Mouse (Mus musculus) stomach, embryonic 15.5 days (tissue): ENCODE data around the gene Zbtb48. TPM values are rescaled to one million over a fixed set of nuclear protein-coding genes. Genes with fewer than 3 reads are reported as not detected.

Source experiments
- ATAC-seq: fragments of 200-750 bp; cut with Nextera tagmentation; 2 replicates; pipeline ENCODE4 v1.8.0; 2017; ENCODE audit warnings: low read depth, moderate number of reproducible peaks, moderate TSS enrichment; ENCODE audit not compliant: insufficient read depth, low FRiP score
- H3K27ac ChIP-seq: fragments of 300-500 bp; sonication (generic); 2 replicates; pipeline ENCODE4 v1.5.1; 2015; ENCODE audit warnings: mild to moderate bottlenecking, inconsistent platforms
- H3K27me3 ChIP-seq: fragments of 300-500 bp; sonication (generic); replicated peaks from 2 replicates; pipeline ENCODE4 v1.6.1; 2015; ENCODE audit warnings: inconsistent platforms
- H3K36me3 ChIP-seq: fragments of 300-500 bp; sonication (generic); 2 replicates; pipeline ENCODE4 v1.6.1; 2015; ENCODE audit warnings: inconsistent platforms
- H3K4me1 ChIP-seq: fragments of 300-500 bp; sonication (generic); 2 replicates; pipeline ENCODE4 v1.6.1; 2015; ENCODE audit warnings: inconsistent platforms
- H3K4me2 ChIP-seq: fragments of 300-500 bp; sonication (generic); 2 replicates; pipeline ENCODE4 v1.6.1; 2015; ENCODE audit warnings: mild to moderate bottlenecking, inconsistent platforms
- H3K4me3 ChIP-seq: fragments of 300-500 bp; sonication (generic); replicated peaks from 2 replicates; pipeline ENCODE4 v1.5.1; 2015; ENCODE audit warnings: inconsistent platforms
- H3K9ac ChIP-seq: fragments of 300-500 bp; sonication (generic); 2 replicates; pipeline ENCODE4 v1.6.1; 2015; ENCODE audit warnings: inconsistent platforms
- H3K9me3 ChIP-seq: fragments of 300-500 bp; sonication (generic); 2 replicates; pipeline ENCODE4 v1.6.1; 2016; ENCODE audit warnings: inconsistent platforms
- WGBS: fragments of 180-500 bp; shearing (Covaris S2); methylation state at CpG from one replicate; pipeline ENCODE4 v1.1.7; 2015; 5-methylcytosine and 5-hydroxymethylcytosine counted together
- polyA plus RNA-seq: library from polyadenylated mRNA; unstranded; fragments of >200 nt; fragmentation: Nextera tagmentation; extraction: Ambion mirVana; gene quantifications from 2 replicates; pipeline ENCODE4 v1.2.1, GENCODE M21; 2015

Zbtb48 gene
- polyA plus RNA-seq, 1 experiment from 2014 or later, result 16.8 TPM

- peak overlapping the region; percentile 94 for H3K27ac ChIP-seq
- peak overlapping the region; percentile 87 for H3K4me3 ChIP-seq
- H3K4me1 ChIP-seq, result peaks cover 41% of the 10 kb centered on the region
- H3K9me3 ChIP-seq, result no peaks in the 10 kb centered on the region
- under 1% methylated on average over 115 of the region's 115 CpGs for WGBS
- H3K9ac ChIP-seq, result peak overlapping the region; percentile 62
- H3K4me2 ChIP-seq, result peak overlapping the region; percentile 93
- no peaks in the 10 kb centered on the region for H3K27me3 ChIP-seq
- peaks cover 21% of the 10 kb centered on the region for H3K36me3 ChIP-seq
- peak; percentile 51 for ATAC-seq
These were observed 18.1 kb downstream of the Zbtb48 start for GRCm38 (mm10) chr4:152009076-152010051.

DNA sequence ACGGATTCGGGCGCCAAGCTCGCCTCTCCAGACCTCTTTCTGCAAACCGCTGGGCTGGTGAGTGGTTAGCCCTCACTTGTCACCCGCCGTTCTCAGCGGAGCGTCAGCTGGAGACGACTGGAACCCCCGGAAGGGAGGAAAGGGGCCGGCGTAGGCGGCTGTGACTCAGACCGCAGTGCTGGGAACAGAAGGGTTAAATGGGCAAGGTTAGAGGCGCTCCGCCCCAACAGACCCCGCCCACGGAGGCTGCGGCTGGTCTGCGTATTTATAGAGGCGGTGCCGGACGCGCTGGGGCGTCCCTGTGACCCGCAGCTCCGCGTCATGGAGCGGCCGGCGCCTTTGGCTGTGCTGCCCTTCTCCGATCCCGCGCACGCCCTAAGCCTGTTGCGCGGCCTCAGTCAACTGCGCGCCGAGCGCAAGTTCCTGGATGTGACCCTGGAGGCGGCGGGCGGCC is 18.8 kb downstream of the Zbtb48 start, which contains the start of gene Klhl21:
Klhl21 (plus strand) TSS at position 182 of the 454 bp plus-strand sequence.
- peaks cover 41% of the 10 kb centered on the region for H3K4me1 ChIP-seq
- H3K27ac ChIP-seq, result peak within 1 kb of the TSS; percentile 94
- H3K27me3 ChIP-seq, result no peaks in the 10 kb centered on the region
- peak; percentile 87 for ATAC-seq
- under 1% methylated on average over 45 of the region's 45 CpGs for WGBS
- no peaks in the 10 kb centered on the region for H3K9me3 ChIP-seq
- H3K4me3 ChIP-seq, result peak within 1 kb of the TSS; percentile 87
- H3K36me3 ChIP-seq, result peaks cover 15% of the 10 kb centered on the region
- H3K4me2 ChIP-seq, result peak within 1 kb of the TSS; percentile 93
- H3K9ac ChIP-seq, result peak within 1 kb of the TSS; percentile 62

DNA sequence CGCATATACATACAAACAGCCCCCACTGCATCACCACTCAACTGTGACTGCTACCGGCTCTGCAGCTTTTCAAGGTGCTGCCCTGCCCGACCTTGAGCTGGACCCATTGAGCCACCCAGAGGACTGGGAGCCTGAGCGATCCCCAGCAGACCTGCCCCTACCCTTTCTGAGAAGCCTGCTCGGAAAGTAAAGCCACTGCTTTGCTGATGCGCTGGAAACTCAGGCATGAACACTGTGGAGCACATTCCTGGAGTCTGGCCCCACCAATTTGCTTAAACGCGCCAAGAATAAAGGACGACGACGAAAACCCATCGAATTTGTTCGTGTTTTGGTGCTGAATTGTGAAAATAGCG is 19.3 kb downstream of the Zbtb48 start:
- WGBS, result under 1% methylated on average over 14 of the region's 14 CpGs
- Histone ChIP-seq H3K4me1 (peaks cover 41% of the 10 kb centered on the region), H3K9me3 (no peaks in the 10 kb centered on the region), H3K36me3 (peaks cover 10% of the 10 kb centered on the region), H3K27me3 (no peaks in the 10 kb centered on the region), H3K4me3 (peak overlapping the region; percentile 87), H3K27ac (peak overlapping the region; percentile 94), H3K4me2 (peak overlapping the region; percentile 93), H3K9ac (peak overlapping the region; percentile 62; the same call in 1 of the 2 replicates)
- no peak for ATAC-seq

DNA sequence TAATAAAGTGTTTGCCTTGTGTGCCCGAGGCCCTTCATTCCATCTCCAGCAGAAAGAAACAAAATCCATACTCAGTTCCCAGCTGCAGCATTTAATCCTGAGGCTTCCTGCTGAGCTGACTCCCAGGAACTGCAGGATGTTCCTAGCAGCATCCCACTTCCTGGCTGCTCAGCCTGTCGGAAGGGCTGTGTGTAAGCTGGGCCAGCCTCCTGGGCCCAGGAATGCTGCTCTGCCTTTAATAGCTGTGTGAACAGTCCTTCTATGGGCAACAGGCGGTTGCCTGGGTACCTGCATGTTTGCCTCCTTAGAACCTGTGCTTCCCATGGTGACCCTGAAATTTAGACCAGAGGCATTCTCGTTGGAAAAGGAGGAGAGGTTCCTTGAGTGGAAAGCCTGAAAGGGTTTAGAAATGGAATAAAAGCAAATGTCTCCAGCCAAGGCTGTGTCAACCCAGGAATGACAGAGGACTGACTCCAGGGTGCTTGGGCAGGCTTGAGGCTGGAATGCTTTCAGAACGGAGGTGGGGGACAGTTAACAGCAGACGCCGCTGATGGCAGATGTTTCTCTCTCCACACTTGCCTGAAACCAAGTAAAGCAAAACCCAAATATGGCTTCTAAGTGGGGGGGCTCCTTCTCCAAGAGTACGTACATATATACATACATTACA is 19.9 kb downstream of the Zbtb48 start:
- WGBS, result 6% methylated on average over 8 of the region's 8 CpGs
- H3K27me3 ChIP-seq, result no peaks in the 10 kb centered on the region
- ATAC-seq, result no peak
- peaks cover 5% of the 10 kb centered on the region for H3K36me3 ChIP-seq
- H3K9me3 ChIP-seq, result no peaks in the 10 kb centered on the region
- H3K27ac ChIP-seq, result peak overlapping the region; percentile 94
- H3K9ac ChIP-seq, result peak overlapping the region; percentile 62; the same call in 1 of the 2 replicates
- peaks cover 41% of the 10 kb centered on the region for H3K4me1 ChIP-seq
- H3K4me2 ChIP-seq, result peak overlapping the region; percentile 93
- peak overlapping the region; percentile 87 for H3K4me3 ChIP-seq

- Histone ChIP-seq H3K27ac (peak overlapping the region; percentile 94; the same call in 1 of the 2 replicates), H3K27me3 (no peaks in the 10 kb centered on the region), H3K9ac (no peak overlapping the region), H3K4me3 (no peak overlapping the region), H3K4me2 (no peak overlapping the region), H3K36me3 (no peaks in the 10 kb centered on the region), H3K4me1 (peaks cover 35% of the 10 kb centered on the region), H3K9me3 (no peaks in the 10 kb centered on the region)
- WGBS, result 43% methylated on average over 3 of the region's 3 CpGs
- ATAC-seq, result no peak
These were observed 20.7 kb downstream of the Zbtb48 start for GRCm38 (mm10) chr4:152006812-152007211.

GRCm38 (mm10) chr4:152006137-152006536 is 21.3 kb downstream of the Zbtb48 start:
- Histone ChIP-seq H3K9me3 (no peaks in the 10 kb centered on the region), H3K36me3 (no peaks in the 10 kb centered on the region), H3K9ac (no peak overlapping the region), H3K4me1 (peaks cover 28% of the 10 kb centered on the region), H3K4me2 (no peak overlapping the region), H3K27ac (no peak overlapping the region), H3K27me3 (no peaks in the 10 kb centered on the region), H3K4me3 (no peak overlapping the region)
- no peak for ATAC-seq
- 70% methylated on average over 6 of the region's 6 CpGs for WGBS

GRCm38 (mm10) chr4:152002063-152002462 is 25.4 kb downstream of the Zbtb48 start:
- Histone ChIP-seq H3K27ac (no peak overlapping the region), H3K27me3 (no peaks in the 10 kb centered on the region), H3K9me3 (no peaks in the 10 kb centered on the region), H3K9ac (no peak overlapping the region), H3K4me1 (0 out of 2 replicates have a peak, but pooled peaks cover 7% of the 10 kb centered on the region), H3K36me3 (no peaks in the 10 kb centered on the region), H3K4me2 (no peak overlapping the region), H3K4me3 (no peak overlapping the region)
- WGBS, result 74% methylated on average over 3 of the region's 3 CpGs
- no peak for ATAC-seq

GRCm38 (mm10) chr4:152001335-152001734 is 26.1 kb downstream of the Zbtb48 start:
- 70% methylated on average over 4 of the region's 4 CpGs for WGBS
- Histone ChIP-seq H3K4me3 (no peak overlapping the region), H3K4me2 (no peak overlapping the region), H3K4me1 (0 out of 2 replicates have a peak, but pooled peaks cover 5% of the 10 kb centered on the region), H3K9ac (no peak overlapping the region), H3K27ac (no peak overlapping the region), H3K27me3 (no peaks in the 10 kb centered on the region), H3K9me3 (no peaks in the 10 kb centered on the region), H3K36me3 (no peaks in the 10 kb centered on the region)
- no peak for ATAC-seq

GRCm38 (mm10) chr4:152000906-152001305 is 26.6 kb downstream of the Zbtb48 start:
- ATAC-seq, result no peak
- no peak overlapping the region for H3K9ac ChIP-seq
- H3K9me3 ChIP-seq, result no peaks in the 10 kb centered on the region
- 0 out of 2 replicates have a peak, but pooled peaks cover 5% of the 10 kb centered on the region for H3K4me1 ChIP-seq
- no peak overlapping the region for H3K4me2 ChIP-seq
- WGBS, result 25% methylated on average over 4 of the region's 4 CpGs
- no peak overlapping the region for H3K4me3 ChIP-seq
- H3K27me3 ChIP-seq, result no peaks in the 10 kb centered on the region
- no peaks in the 10 kb centered on the region for H3K36me3 ChIP-seq
- H3K27ac ChIP-seq, result no peak overlapping the region

DNA sequence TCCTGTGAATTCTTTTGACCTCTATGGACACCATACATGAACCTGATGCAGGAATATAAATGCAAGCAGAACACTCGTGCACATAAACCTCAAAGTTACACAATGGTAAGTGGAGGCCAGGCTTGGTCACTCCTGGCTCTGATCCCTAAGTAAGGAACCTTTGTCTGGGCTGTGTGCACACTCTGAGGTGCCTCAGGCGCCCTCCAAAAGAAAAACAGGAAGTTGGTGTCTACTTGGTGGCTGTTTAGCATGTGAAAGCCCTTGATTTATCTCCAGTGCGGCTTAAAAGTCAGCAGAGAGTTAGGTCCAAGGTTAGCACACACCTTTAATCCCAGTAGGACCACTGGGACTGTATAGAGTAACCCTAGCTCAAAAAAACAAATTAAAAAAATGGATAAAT is 28.0 kb downstream of the Zbtb48 start:
- Histone ChIP-seq H3K9ac (no peak overlapping the region), H3K4me2 (no peak overlapping the region), H3K4me3 (no peak overlapping the region), H3K27me3 (no peaks in the 10 kb centered on the region), H3K36me3 (no peaks in the 10 kb centered on the region), H3K27ac (no peak overlapping the region), H3K9me3 (no peaks in the 10 kb centered on the region), H3K4me1 (peaks cover 9% of the 10 kb centered on the region; the same call in 1 of the 2 replicates)
- no peak for ATAC-seq
- WGBS, result 69% methylated on average over 3 of the region's 3 CpGs

DNA sequence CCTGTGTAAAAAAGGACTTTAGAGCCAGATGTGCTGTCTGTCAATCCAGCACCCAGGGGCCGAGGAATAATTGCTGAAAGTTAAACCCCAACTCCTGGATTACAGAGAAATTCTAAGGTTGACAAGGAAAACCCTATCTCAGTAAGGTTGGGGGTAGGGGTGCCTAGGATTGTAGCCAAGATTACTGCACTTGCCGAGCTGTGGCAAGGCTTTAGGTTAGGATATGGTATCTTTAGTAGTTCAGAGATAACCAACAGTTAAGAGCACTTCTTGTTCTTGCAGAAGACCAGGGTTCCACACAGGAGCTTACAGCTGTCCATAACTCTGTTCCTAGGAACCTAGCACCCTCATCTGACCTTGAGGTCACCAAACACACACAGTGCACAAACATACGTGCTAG is 29.8 kb downstream of the Zbtb48 start:
- peak overlapping the region; percentile 99 for H3K4me3 ChIP-seq

GRCm38 (mm10) chr4:151996951-151997222 is 30.6 kb downstream of the Zbtb48 start:
- Histone ChIP-seq H3K4me2 (peak overlapping the region; percentile 51), H3K4me1 (peaks cover 17% of the 10 kb centered on the region; the same call in 1 of the 2 replicates), H3K27ac (peak overlapping the region; percentile 93), H3K9me3 (no peaks in the 10 kb centered on the region), H3K9ac (peak overlapping the region; percentile 53), H3K27me3 (no peaks in the 10 kb centered on the region), H3K4me3 (peak overlapping the region; percentile 99), H3K36me3 (peaks cover 8% of the 10 kb centered on the region)
- no peak for ATAC-seq
- WGBS, result 3% methylated on average over 13 of the region's 13 CpGs

More for the DNA sequence above, 29.8 kb downstream of the Zbtb48 start:
- Histone ChIP-seq H3K27ac (no peak overlapping the region), H3K9me3 (no peaks in the 10 kb centered on the region), H3K27me3 (no peaks in the 10 kb centered on the region), H3K4me2 (peak overlapping the region; percentile 51; the same call in 1 of the 2 replicates), H3K36me3 (no peaks in the 10 kb centered on the region), H3K9ac (no peak overlapping the region), H3K4me1 (peaks cover 17% of the 10 kb centered on the region; the same call in 1 of the 2 replicates)
- WGBS, result 60% methylated on average over 3 of the region's 3 CpGs
- no peak for ATAC-seq
